Mouse (Mus musculus): ENCODE measurements around the gene Arrb1.

The Arrb1 gene

GRCm38 (mm10) chr7:99562478-99562877 is 27.2 kb downstream of the Arrb1 start:
- in situ Hi-C loops (cut with MboI; ENCODE audit: low pct_unique_long_range_greater_than_20kb in 1 of 2, low sequenced_read_pairs in 2 of 2, unreplicated experiment in 1 of 2) = no loop called here

GRCm38 (mm10) chr7:99563224-99563623 is 28.0 kb downstream of the Arrb1 start:
- in situ Hi-C loops (cut with MboI; ENCODE audit: low pct_unique_long_range_greater_than_20kb in 1 of 2, low sequenced_read_pairs in 2 of 2, unreplicated experiment in 1 of 2) = no loop called here

- in situ Hi-C loops (cut with MboI; ENCODE audit: low pct_unique_long_range_greater_than_20kb in 1 of 2, low sequenced_read_pairs in 2 of 2, unreplicated experiment in 1 of 2) = no loop called here
Observed at GRCm38 (mm10) chr7:99565325-99565881, 30.1 kb downstream of the Arrb1 start.

GRCm38 (mm10) chr7:99570680-99571079 is 35.4 kb downstream of the Arrb1 start:
- in situ Hi-C loops (cut with MboI; ENCODE audit: low pct_unique_long_range_greater_than_20kb in 1 of 2, low sequenced_read_pairs in 2 of 2, unreplicated experiment in 1 of 2) = no loop called here

- in situ Hi-C loops (cut with MboI; ENCODE audit: low pct_unique_long_range_greater_than_20kb in 1 of 2, low sequenced_read_pairs in 2 of 2, unreplicated experiment in 1 of 2) = no loop called here
Observed at GRCm38 (mm10) chr7:99572931-99573330, 37.7 kb downstream of the Arrb1 start.

GRCm38 (mm10) chr7:99573351-99573750 is 38.1 kb downstream of the Arrb1 start:
- in situ Hi-C loops (cut with MboI; ENCODE audit: low pct_unique_long_range_greater_than_20kb in 1 of 2, low sequenced_read_pairs in 2 of 2, unreplicated experiment in 1 of 2) = no loop called here

GRCm38 (mm10) chr7:99578246-99578645 is 43.0 kb downstream of the Arrb1 start:
- in situ Hi-C loops (cut with MboI; ENCODE audit: low pct_unique_long_range_greater_than_20kb in 1 of 2, low sequenced_read_pairs in 2 of 2, unreplicated experiment in 1 of 2) = no loop called here

- in situ Hi-C loops (cut with MboI; ENCODE audit: low pct_unique_long_range_greater_than_20kb in 1 of 2, low sequenced_read_pairs in 2 of 2, unreplicated experiment in 1 of 2) = no loop called here
Observed at GRCm38 (mm10) chr7:99579491-99580190, 44.4 kb downstream of the Arrb1 start.

GRCm38 (mm10) chr7:99580247-99580646 is 45.0 kb downstream of the Arrb1 start:
- in situ Hi-C loops (cut with MboI; ENCODE audit: low pct_unique_long_range_greater_than_20kb in 1 of 2, low sequenced_read_pairs in 2 of 2, unreplicated experiment in 1 of 2) = no loop called here

- in situ Hi-C loops (cut with MboI; ENCODE audit: low pct_unique_long_range_greater_than_20kb in 1 of 2, low sequenced_read_pairs in 2 of 2, unreplicated experiment in 1 of 2) = no loop called here
Observed at GRCm38 (mm10) chr7:99582306-99582705, 47.0 kb downstream of the Arrb1 start.

GRCm38 (mm10) chr7:99582867-99583266 is 47.6 kb downstream of the Arrb1 start:
- in situ Hi-C loops (cut with MboI; ENCODE audit: low pct_unique_long_range_greater_than_20kb in 1 of 2, low sequenced_read_pairs in 2 of 2, unreplicated experiment in 1 of 2) = no loop called here

- in situ Hi-C loops (cut with MboI; ENCODE audit: low pct_unique_long_range_greater_than_20kb in 1 of 2, low sequenced_read_pairs in 2 of 2, unreplicated experiment in 1 of 2) = no loop called here
Observed at GRCm38 (mm10) chr7:99583625-99584024, 48.4 kb downstream of the Arrb1 start.

GRCm38 (mm10) chr7:99585976-99586375 is 50.7 kb downstream of the Arrb1 start:
- in situ Hi-C loops (cut with MboI; ENCODE audit: low pct_unique_long_range_greater_than_20kb in 1 of 2, low sequenced_read_pairs in 2 of 2, unreplicated experiment in 1 of 2) = no loop called here

- in situ Hi-C loops (cut with MboI; ENCODE audit: low pct_unique_long_range_greater_than_20kb in 1 of 2, low sequenced_read_pairs in 2 of 2, unreplicated experiment in 1 of 2) = loop anchor here in 1 of 2 experiments (5.0 kb wide), 1 partner anchor 93 kb away; no protein-coding TSS in a partner anchor
Observed at GRCm38 (mm10) chr7:99590064-99590463, 54.8 kb downstream of the Arrb1 start.

GRCm38 (mm10) chr7:99590646-99591045 is 55.4 kb downstream of the Arrb1 start:
- in situ Hi-C loops (cut with MboI; ENCODE audit: low pct_unique_long_range_greater_than_20kb in 1 of 2, low sequenced_read_pairs in 2 of 2, unreplicated experiment in 1 of 2) = loop anchor here in 1 of 2 experiments (5.0 kb wide), 1 partner anchor 93 kb away; no protein-coding TSS in a partner anchor

- in situ Hi-C loops (cut with MboI; ENCODE audit: low pct_unique_long_range_greater_than_20kb in 1 of 2, low sequenced_read_pairs in 2 of 2, unreplicated experiment in 1 of 2) = loop anchor here in 1 of 2 experiments (5.0 kb wide), 1 partner anchor 95 kb away; no protein-coding TSS in a partner anchor
Observed at GRCm38 (mm10) chr7:99592669-99593068, 57.4 kb downstream of the Arrb1 start.

GRCm38 (mm10) chr7:99593868-99594803 is 58.9 kb downstream of the Arrb1 start:
- in situ Hi-C loops (cut with MboI; ENCODE audit: low pct_unique_long_range_greater_than_20kb in 1 of 2, low sequenced_read_pairs in 2 of 2, unreplicated experiment in 1 of 2) = loop anchor here in 1 of 2 experiments (5.0 kb wide), 1 partner anchor 97 kb away; no protein-coding TSS in a partner anchor

GRCm38 (mm10) chr7:99598722-99599121 is 63.5 kb downstream of the Arrb1 start:
- in situ Hi-C loops (cut with MboI; ENCODE audit: low pct_unique_long_range_greater_than_20kb in 1 of 2, low sequenced_read_pairs in 2 of 2, unreplicated experiment in 1 of 2) = no loop called here

Measured in mouse embryonic stem cell (cell line).